Mouse (Mus musculus) lung, embryonic 16.5 days (tissue): Measurements from ENCODE around the gene Nr2c2. TPM values are rescaled to one million over a fixed set of nuclear protein-coding genes. Genes with fewer than 3 reads are reported as not detected.

Experiments used
- ATAC-seq: fragments of 200-750 bp; cut with Nextera tagmentation; 2 replicates; pipeline ENCODE4 v1.8.0; 2017; ENCODE audit warnings: low read depth, mild to moderate bottlenecking, moderate library complexity
- H3K27ac ChIP-seq: fragments of 300-500 bp; sonication (generic); 2 replicates; pipeline ENCODE4 v1.5.1; 2014; ENCODE audit warnings: mild to moderate bottlenecking, control low read depth, low read length
- H3K27me3 ChIP-seq: fragments of 300-500 bp; sonication (generic); 2 replicates; pipeline ENCODE4 v1.6.1; 2014; ENCODE audit warnings: low read depth, low read length, mixed read lengths; ENCODE audit not compliant: control insufficient read depth, insufficient read depth
- H3K36me3 ChIP-seq: fragments of 300-500 bp; sonication (generic); 2 replicates; pipeline ENCODE4 v1.6.1; 2014; ENCODE audit warnings: low read length; ENCODE audit not compliant: control insufficient read depth, insufficient read depth
- H3K4me1 ChIP-seq: fragments of 300-500 bp; sonication (generic); replicated peaks from 2 replicates; pipeline ENCODE4 v1.6.1; 2014; ENCODE audit warnings: low read length, mixed read lengths; ENCODE audit not compliant: control insufficient read depth, insufficient read depth
- H3K4me2 ChIP-seq: fragments of 300-500 bp; sonication (generic); 2 replicates; pipeline ENCODE4 v1.6.1; 2014; ENCODE audit warnings: low read depth, low read length, control low read depth
- H3K4me3 ChIP-seq: fragments of 300-500 bp; sonication (generic); 2 replicates; pipeline ENCODE4 v1.5.1; 2014; ENCODE audit warnings: mild to moderate bottlenecking, low read length, control low read depth
- H3K9ac ChIP-seq: fragments of 300-500 bp; sonication (generic); 2 replicates; pipeline ENCODE4 v1.6.1; 2014; ENCODE audit warnings: low read length, control low read depth
- H3K9me3 ChIP-seq: fragments of 300-500 bp; sonication (generic); 2 replicates; pipeline ENCODE4 v1.6.1; 2016; ENCODE audit warnings: low read length; ENCODE audit not compliant: control insufficient read depth
- WGBS: fragments of 180-500 bp; shearing (Covaris S2); extraction: QIAGEN DNeasy Blood & Tissue Kit; methylation state at CpG from one replicate; pipeline ENCODE4 v1.1.7; 2014; 5-methylcytosine and 5-hydroxymethylcytosine counted together
- polyA plus RNA-seq: library from polyadenylated mRNA; unstranded; fragments of >200 nt; fragmentation: Nextera tagmentation; extraction: Ambion mirVana; gene quantifications from 2 replicates; pipeline ENCODE4 v1.2.1, GENCODE M21; 2015

The Nr2c2 gene
- polyA plus RNA-seq, 1 experiment from 2014 or later: 15.3 TPM

DNA sequence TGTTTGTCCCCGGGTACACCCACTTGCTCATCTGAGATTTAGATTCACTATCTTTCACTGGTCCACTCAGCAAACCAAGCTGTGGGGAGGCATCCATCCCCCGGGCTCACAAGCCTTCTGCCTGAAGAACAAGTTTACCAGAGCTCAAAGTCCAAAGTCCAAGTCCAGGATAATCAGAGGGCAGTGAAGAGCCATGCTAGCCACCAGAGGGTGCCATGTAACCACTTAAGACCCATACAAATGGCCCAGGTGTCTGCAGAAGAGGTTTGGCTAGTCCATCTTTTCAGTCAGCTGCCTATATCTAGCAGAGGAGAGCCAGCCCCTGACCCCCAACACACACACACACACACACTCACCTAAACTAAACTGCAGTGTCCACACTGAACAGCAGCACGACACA is 128.3 kb downstream of the Nr2c2 start:
- ATAC-seq: no peak
- WGBS: 44% methylated on average over 3 of the region's 3 CpGs
- Histone ChIP-seq H3K27ac (no peak overlapping the region), H3K36me3 (no peaks in the 10 kb centered on the region), H3K4me3 (no peak overlapping the region), H3K27me3 (no peaks in the 10 kb centered on the region), H3K4me2 (no peak overlapping the region), H3K9me3 (no peaks in the 10 kb centered on the region), H3K4me1 (no peaks in the 10 kb centered on the region), H3K9ac (no peak overlapping the region)

GRCm38 (mm10) chr6:92221604-92222003 is 130.4 kb downstream of the Nr2c2 start:
- Histone ChIP-seq H3K9ac (no peak overlapping the region), H3K27me3 (no peaks in the 10 kb centered on the region), H3K27ac (no peak overlapping the region), H3K4me2 (no peak overlapping the region), H3K36me3 (no peaks in the 10 kb centered on the region), H3K4me1 (no peaks in the 10 kb centered on the region), H3K4me3 (no peak overlapping the region), H3K9me3 (no peaks in the 10 kb centered on the region)
- WGBS: 66% methylated on average over 6 of the region's 6 CpGs
- ATAC-seq: no peak

GRCm38 (mm10) chr6:92222021-92222420 is 130.8 kb downstream of the Nr2c2 start:
- no peaks in the 10 kb centered on the region for H3K9me3 ChIP-seq
- ATAC-seq: no peak
- WGBS: 76% methylated on average over 3 of the region's 3 CpGs
- no peak overlapping the region for H3K4me3 ChIP-seq
- no peak overlapping the region for H3K9ac ChIP-seq
- H3K27me3 ChIP-seq: no peaks in the 10 kb centered on the region
- no peak overlapping the region for H3K27ac ChIP-seq
- H3K36me3 ChIP-seq: no peaks in the 10 kb centered on the region
- no peak overlapping the region for H3K4me2 ChIP-seq
- no peaks in the 10 kb centered on the region for H3K4me1 ChIP-seq

Other genes starting within 250 kb of the Nr2c2 start
- gene Ccdc174, start 213.3 kb upstream of the Nr2c2 start, polyA plus RNA-seq: 28.4 and 35.5 TPM in 2 replicates
- gene 4930590J08Rik, start 188.6 kb upstream of the Nr2c2 start, polyA plus RNA-seq: 0.10 and 0.31 TPM in 2 replicates
- gene Fgd5, start 112.5 kb upstream of the Nr2c2 start, polyA plus RNA-seq: 21.0 and 22.9 TPM in 2 replicates
- gene Mrps25, start 92.6 kb downstream of the Nr2c2 start, polyA plus RNA-seq: 66.3 and 76.8 TPM in 2 replicates
- gene Rbsn, start 123.5 kb downstream of the Nr2c2 start, polyA plus RNA-seq: 21.6 and 24.1 TPM in 2 replicates
- gene Trh, start 153.3 kb downstream of the Nr2c2 start, polyA plus RNA-seq: 0.35 TPM in 1 of 2 replicates, not detected in the other